Mouse (Mus musculus): ENCODE results near the gene Gpbp1l1. TPM values are rescaled to one million over a fixed set of nuclear protein-coding genes. Genes with fewer than 3 reads are reported as not detected.

The Gpbp1l1 gene
- polyA plus RNA-seq, 1 experiment from 2014 or later: 12.0 TPM

Other genes starting within 250 kb of the Gpbp1l1 start
- 29.7 and 34.1 TPM in 2 replicates for gene Mast2, start 93.5 kb upstream of the Gpbp1l1 start, polyA plus RNA-seq (2015; fragmentation: Nextera tagmentation; extraction: Ambion mirVana)
- 11.9 and 13.7 TPM in 2 replicates for gene Ipp, start 50.1 kb upstream of the Gpbp1l1 start, polyA plus RNA-seq (2015; fragmentation: Nextera tagmentation; extraction: Ambion mirVana)
- gene Tmem69, start 1.7 kb upstream of the Gpbp1l1 start, polyA plus RNA-seq (2015; fragmentation: Nextera tagmentation; extraction: Ambion mirVana): 23.8 and 27.7 TPM in 2 replicates
- gene Ccdc17, start 39.0 kb downstream of the Gpbp1l1 start, polyA plus RNA-seq (2015; fragmentation: Nextera tagmentation; extraction: Ambion mirVana): 3.0 and 4.5 TPM in 2 replicates
- gene Nasp, start 70.3 kb downstream of the Gpbp1l1 start, polyA plus RNA-seq (2015; fragmentation: Nextera tagmentation; extraction: Ambion mirVana): 79.3 and 93.1 TPM in 2 replicates
- gene Akr1a1, start 94.0 kb downstream of the Gpbp1l1 start, polyA plus RNA-seq (2015; fragmentation: Nextera tagmentation; extraction: Ambion mirVana): 717 and 746 TPM in 2 replicates
- gene Prdx1, start 127.9 kb downstream of the Gpbp1l1 start, polyA plus RNA-seq (2015; fragmentation: Nextera tagmentation; extraction: Ambion mirVana): 443 and 606 TPM in 2 replicates
- 20.0 and 22.7 TPM in 2 replicates for gene Mmachc, start 150.7 kb downstream of the Gpbp1l1 start, polyA plus RNA-seq (2015; fragmentation: Nextera tagmentation; extraction: Ambion mirVana)
- 9.7 and 11.3 TPM in 2 replicates for gene Ccdc163, start 150.9 kb downstream of the Gpbp1l1 start, polyA plus RNA-seq (2015; fragmentation: Nextera tagmentation; extraction: Ambion mirVana)
- 3.0 and 3.3 TPM in 2 replicates for gene Tesk2, start 163.3 kb downstream of the Gpbp1l1 start, polyA plus RNA-seq (2015; fragmentation: Nextera tagmentation; extraction: Ambion mirVana)
- gene Toe1, start 250.0 kb downstream of the Gpbp1l1 start, polyA plus RNA-seq (2015; fragmentation: Nextera tagmentation; extraction: Ambion mirVana): 27.2 and 33.4 TPM in 2 replicates